12 mouse cellular contexts compared by ENCODE assay signal in the genomic region with DNA sequence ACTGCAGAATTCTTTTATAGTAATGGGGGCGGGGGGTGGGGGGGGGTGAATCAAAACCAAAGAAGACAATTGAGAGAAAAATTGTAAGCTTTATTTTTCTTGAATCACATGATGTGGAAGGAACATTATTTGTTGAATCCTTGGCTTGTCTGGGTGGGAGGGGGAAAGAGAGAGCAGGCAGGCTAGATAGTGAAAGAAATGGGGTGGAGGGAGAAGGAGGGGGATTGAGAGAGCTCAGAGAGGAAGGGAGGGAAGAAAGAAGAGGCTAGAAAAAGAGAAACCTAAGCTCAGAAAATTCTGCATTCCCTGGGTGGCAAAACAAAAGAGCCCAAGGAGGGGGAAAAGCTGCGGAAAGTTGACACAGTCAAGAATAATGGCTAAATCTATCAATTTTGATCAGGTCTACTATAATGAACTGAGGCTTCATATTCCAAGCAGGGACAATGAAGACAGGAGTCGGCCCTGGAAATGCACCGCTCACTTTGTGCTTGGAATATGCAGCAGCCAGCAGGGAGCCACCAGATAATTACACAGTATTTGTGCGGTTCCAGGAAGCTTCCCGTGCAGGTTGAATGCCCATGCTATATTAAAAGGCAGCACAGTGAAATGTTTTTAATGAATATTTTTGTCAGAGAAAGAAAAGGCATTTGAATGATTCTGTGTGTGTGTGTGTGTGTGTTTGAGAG.
DNase-seq lines count a peak whose midpoint lies in the region; ATAC-seq and TF ChIP-seq lines count a peak whose summit lies in the region.
"Had no signal": no experiment of that assay in that cellular context is flagged by ENCODE, and none has a peak within 500 bp of the region (broad histone marks: within the 10 kb centered on the region; RNA-seq: fewer than 3 reads in every experiment).

No protein-coding gene starts in this region.

- 9% methylated on average over 6 of the region's 6 CpGs for WGBS in forebrain, embryonic 13.5 days

- peak overlapping the region; percentile 34; the same call in 1 of the 2 replicates for H3K9ac ChIP-seq in forebrain, embryonic 13.5 days
- H3K9ac ChIP-seq: heart, embryonic 12.5 days had no signal

- no peak for TF ChIP-seq CTCF in left cerebral cortex, adult 2 months (IDR thresholded peaks at IDR 0.05)

- H3K9me3 ChIP-seq in forebrain, embryonic 13.5 days (replicated peaks) = no peaks in the 10 kb centered on the region
- H3K9me3 ChIP-seq: heart, embryonic 12.5 days had no signal

- H3K27ac ChIP-seq in left cerebral cortex, adult 2 months = peak overlapping the region; percentile 34
- H3K27ac ChIP-seq in forebrain, embryonic 13.5 days = peak overlapping the region; percentile 89

- H3K4me2 ChIP-seq in forebrain, embryonic 13.5 days = peak overlapping the region; percentile 48
- H3K4me2 ChIP-seq: heart, embryonic 12.5 days had no signal

- H3K36me3 ChIP-seq in forebrain, embryonic 13.5 days (ENCODE audit: poor library complexity, severe bottlenecking) = no peaks in the 10 kb centered on the region
- H3K36me3 ChIP-seq: heart, embryonic 12.5 days had no signal

- H3K4me1 ChIP-seq in forebrain, embryonic 13.5 days = peaks cover 33% of the 10 kb centered on the region
- H3K4me1 ChIP-seq: heart, embryonic 12.5 days had no signal

- H3K27me3 ChIP-seq in forebrain, embryonic 13.5 days = no peaks in the 10 kb centered on the region
- H3K27me3 ChIP-seq: heart, embryonic 12.5 days had no signal

- intact Hi-C loops in left cerebral cortex, adult 2 months (cut with DNase I) = no loop called here
- intact Hi-C loops in left cerebral cortex, postnatal 36 days (cut with DNase I) = loop anchor here (5.0 kb wide), 1 partner anchor 155 kb away; no protein-coding TSS in a partner anchor
- intact Hi-C loops in heart, postnatal 14 days (cut with DNase I) = no loop called here

- no peak for DNase-seq in left cerebral cortex, adult 2 months (ENCODE audit: extremely low spot score in 1 of 2, low spot score in 2 of 2)
- no peak for DNase-seq in left cerebral cortex, postnatal 36 days (ENCODE audit: low spot score in 2 of 2)
- DNase-seq in mesoderm, embryonic 11.5 days (ENCODE audit: low read depth, low spot score) = peak; percentile 66
- DNase-seq in retina, embryonic 14.5 days (ENCODE audit: low spot score) = peak; percentile 66
- no peak for DNase-seq in heart, postnatal 14 days
- DNase-seq in adrenal gland, postnatal 14 days = no peak
- DNase-seq in spleen, postnatal 4 days (ENCODE audit: low spot score in 2 of 2) = no peak
- DNase-seq: liver; thymus, postnatal 14 days had no signal

- peak; percentile 80 for ATAC-seq in forebrain, embryonic 13.5 days
- ATAC-seq: intestine, embryonic 16.5 days had no signal

- 0 out of 2 replicates have a peak overlapping the region, but pooled peaks have one; percentile 11 for H3K4me3 ChIP-seq in left cerebral cortex, adult 2 months
- H3K4me3 ChIP-seq in forebrain, embryonic 13.5 days = 0 out of 2 replicates have a peak overlapping the region, but pooled peaks have one; percentile 16
- H3K4me3 ChIP-seq: heart, embryonic 12.5 days had no signal

Comparison
In these comparisons a context has a peak if more than half of its experiments do, and no peak if none do; other contexts are left out.
1. DNase-seq: peak in mesoderm, embryonic 11.5 days (single experiment) and retina, embryonic 14.5 days (single experiment); none in left cerebral cortex, adult 2 months (0 of 2), left cerebral cortex, postnatal 36 days (0 of 2), heart, postnatal 14 days (0 of 2), adrenal gland, postnatal 14 days (single experiment) and spleen, postnatal 4 days (0 of 2).